Mouse (Mus musculus) forebrain, embryonic 14.5 days (tissue): ENCODE measurements around the gene Abcf2. TPM values are rescaled to one million over a fixed set of nuclear protein-coding genes. Genes with fewer than 3 reads are reported as not detected.
A peak's percentile ranks its signal among the peaks of the same experiment; 100 is the strongest.

Experiments
- ATAC-seq: fragments of 200-750 bp; cut with Nextera tagmentation; 2 replicates; pipeline ENCODE4 v1.8.0; 2017; ENCODE audit warnings: mild to moderate bottlenecking, moderate library complexity
- DNase-seq: peaks from one replicate; pipeline ENCODE4 v3.0.0-alpha.2; 2015; ENCODE audit warnings: low spot score
- H3K27ac ChIP-seq: fragments of 300-500 bp; sonication (generic); 2 replicates; pipeline ENCODE4 v1.5.1; 2014; ENCODE audit warnings: low read depth, mild to moderate bottlenecking, control low read depth, low read length, moderate library complexity
- H3K27me3 ChIP-seq: fragments of 300-500 bp; sonication (generic); replicated peaks from 2 replicates; pipeline ENCODE4 v1.6.1; 2014; ENCODE audit warnings: low read length, control low read depth, mixed read lengths; ENCODE audit not compliant: control insufficient read depth, insufficient read depth
- H3K36me3 ChIP-seq: fragments of 300-500 bp; sonication (generic); 2 replicates; pipeline ENCODE4 v1.6.1; 2014; ENCODE audit warnings: low read length, control low read depth; ENCODE audit not compliant: control insufficient read depth, insufficient read depth
- H3K4me1 ChIP-seq: fragments of 300-500 bp; sonication (generic); 2 replicates; pipeline ENCODE4 v1.6.1; 2014; ENCODE audit warnings: antibody characterized with exemption, low read length, control low read depth; ENCODE audit not compliant: control insufficient read depth, insufficient read depth
- H3K4me2 ChIP-seq: fragments of 300-500 bp; sonication (generic); 2 replicates; pipeline ENCODE4 v1.6.1; 2014; ENCODE audit warnings: mild to moderate bottlenecking, control low read depth, low read length
- H3K4me3 ChIP-seq: fragments of 300-500 bp; sonication (generic); 2 replicates; pipeline ENCODE4 v1.5.1; 2014; ENCODE audit warnings: low read depth, low read length, control low read depth
- H3K9ac ChIP-seq: fragments of 300-500 bp; sonication (generic); 2 replicates; pipeline ENCODE4 v1.6.1; 2014; ENCODE audit warnings: mild to moderate bottlenecking, low read length, control low read depth, moderate library complexity
- H3K9me3 ChIP-seq: fragments of 300-500 bp; sonication (generic); replicated peaks from 2 replicates; pipeline ENCODE4 v1.6.1; 2016; ENCODE audit warnings: low read length, control low read depth, mixed read lengths; ENCODE audit not compliant: control insufficient read depth
- WGBS: fragments of 180-500 bp; shearing (Covaris S2); extraction: QIAGEN DNeasy Blood & Tissue Kit; methylation state at CpG from one replicate; pipeline ENCODE4 v1.1.7; 2014; 5-methylcytosine and 5-hydroxymethylcytosine counted together
- polyA plus RNA-seq: library from polyadenylated mRNA; unstranded; fragments of >200 nt; fragmentation: Nextera tagmentation; extraction: Ambion mirVana; gene quantifications from 2 replicates; pipeline ENCODE4 v1.2.1, GENCODE M21; 2014

Gene Abcf2
- polyA plus RNA-seq, 1 experiment from 2014 or later: 111 TPM

GRCm38 (mm10) chr5:24527780-24528179 lies 49.5 kb downstream of the Abcf2 start:
- H3K4me1 ChIP-seq: peaks cover 9% of the 10 kb centered on the region
- ATAC-seq: no peak
- H3K4me3 ChIP-seq: no peak overlapping the region
- no peak overlapping the region for H3K4me2 ChIP-seq
- WGBS: 10% methylated on average over 6 of the region's 6 CpGs
- H3K9ac ChIP-seq: no peak overlapping the region
- H3K36me3 ChIP-seq: no peaks in the 10 kb centered on the region
- no peak overlapping the region for H3K27ac ChIP-seq
- peaks cover 66% of the 10 kb centered on the region for H3K27me3 ChIP-seq
- DNase-seq: no peak
- H3K9me3 ChIP-seq: no peaks in the 10 kb centered on the region

- WGBS: under 1% methylated on average over 46 of the region's 49 CpGs
- H3K4me2 ChIP-seq: peak within 1 kb of the TSS; percentile 87
- peaks cover 9% of the 10 kb centered on the region for H3K4me1 ChIP-seq
- H3K9me3 ChIP-seq: no peaks in the 10 kb centered on the region
- peak within 1 kb of the TSS; percentile 53 for H3K9ac ChIP-seq
- DNase-seq (no peak), ATAC-seq (peak; percentile 27; the same call in 1 of the 2 replicates)
- no peak within 1 kb of the TSS for H3K27ac ChIP-seq
- no peaks in the 10 kb centered on the region for H3K36me3 ChIP-seq
- peak within 1 kb of the TSS; percentile 39 for H3K4me3 ChIP-seq
- H3K27me3 ChIP-seq: peaks cover 75% of the 10 kb centered on the region
Observed at GRCm38 (mm10) chr5:24526889-24527230, 50.4 kb downstream of the Abcf2 start, which contains the start of gene Gbx1. Gene Gbx1 (minus strand): TSS chr5:24527202.

- H3K4me2 ChIP-seq: peak overlapping the region; percentile 87
- peak overlapping the region; percentile 39 for H3K4me3 ChIP-seq
- no peaks in the 10 kb centered on the region for H3K36me3 ChIP-seq
- H3K27ac ChIP-seq: no peak overlapping the region
- H3K4me1 ChIP-seq: peaks cover 9% of the 10 kb centered on the region
- H3K9ac ChIP-seq: peak overlapping the region; percentile 53
- DNase-seq (no peak), ATAC-seq (peak; percentile 60; the same call in 1 of the 2 replicates)
- H3K27me3 ChIP-seq: peaks cover 80% of the 10 kb centered on the region
- WGBS: under 1% methylated on average over 68 of the region's 109 CpGs
- H3K9me3 ChIP-seq: no peaks in the 10 kb centered on the region
Observed at GRCm38 (mm10) chr5:24526190-24526888, 50.9 kb downstream of the Abcf2 start.

- Histone ChIP-seq H3K4me1 (peaks cover 9% of the 10 kb centered on the region), H3K27me3 (peaks cover 80% of the 10 kb centered on the region), H3K9ac (peak overlapping the region; percentile 53; the same call in 1 of the 2 replicates), H3K4me3 (peak overlapping the region; percentile 39), H3K4me2 (peak overlapping the region; percentile 87), H3K27ac (no peak overlapping the region), H3K9me3 (no peaks in the 10 kb centered on the region), H3K36me3 (no peaks in the 10 kb centered on the region)
- no peak for ATAC-seq
- DNase-seq: no peak
- WGBS: 3% methylated on average over 34 of the region's 34 CpGs
Observed at GRCm38 (mm10) chr5:24525360-24526189, 51.7 kb downstream of the Abcf2 start.

GRCm38 (mm10) chr5:24524522-24524921 lies 52.7 kb downstream of the Abcf2 start:
- H3K9ac ChIP-seq: no peak overlapping the region
- H3K4me3 ChIP-seq: no peak overlapping the region
- no peak for ATAC-seq
- WGBS: 13% methylated on average over 4 of the region's 4 CpGs
- peaks cover 75% of the 10 kb centered on the region for H3K27me3 ChIP-seq
- H3K36me3 ChIP-seq: no peaks in the 10 kb centered on the region
- no peaks in the 10 kb centered on the region for H3K9me3 ChIP-seq
- DNase-seq: no peak
- no peak overlapping the region for H3K4me2 ChIP-seq
- peaks cover 9% of the 10 kb centered on the region for H3K4me1 ChIP-seq
- no peak overlapping the region for H3K27ac ChIP-seq

- 33% methylated on average over 8 of the region's 8 CpGs for WGBS
- no peak overlapping the region for H3K27ac ChIP-seq
- no peak overlapping the region for H3K9ac ChIP-seq
- no peak overlapping the region for H3K4me2 ChIP-seq
- H3K27me3 ChIP-seq: peaks cover 68% of the 10 kb centered on the region
- peaks cover 9% of the 10 kb centered on the region for H3K4me1 ChIP-seq
- ATAC-seq (no peak), DNase-seq (no peak)
- H3K4me3 ChIP-seq: no peak overlapping the region
- no peaks in the 10 kb centered on the region for H3K9me3 ChIP-seq
- no peaks in the 10 kb centered on the region for H3K36me3 ChIP-seq
Observed at GRCm38 (mm10) chr5:24523806-24524205, 53.5 kb downstream of the Abcf2 start.

GRCm38 (mm10) chr5:24521366-24521765 lies 55.9 kb downstream of the Abcf2 start:
- H3K27me3 ChIP-seq: peaks cover 48% of the 10 kb centered on the region
- no peaks in the 10 kb centered on the region for H3K9me3 ChIP-seq
- DNase-seq (no peak), ATAC-seq (no peak)
- no peak overlapping the region for H3K27ac ChIP-seq
- H3K4me1 ChIP-seq: peaks cover 4% of the 10 kb centered on the region
- no peak overlapping the region for H3K4me2 ChIP-seq
- H3K36me3 ChIP-seq: no peaks in the 10 kb centered on the region
- H3K9ac ChIP-seq: no peak overlapping the region
- H3K4me3 ChIP-seq: no peak overlapping the region
- WGBS: 67% methylated on average over 8 of the region's 8 CpGs
